Mouse (Mus musculus) CH12.LX (cell line): ENCODE measurements around the gene Exosc6. TPM values are rescaled to one million over a fixed set of nuclear protein-coding genes. Genes with fewer than 3 reads are reported as not detected.

Experiments used
- DNase-seq: peaks from one replicate; pipeline ENCODE4 v3.0.0-alpha.2; 2013; ENCODE audit errors: extremely low read depth
- H3K27ac ChIP-seq: 2 replicates; pipeline ENCODE4 v1.5.1; 2012; ENCODE audit warnings: low read depth, mild to moderate bottlenecking, control low read depth, moderate library complexity; ENCODE audit not compliant: insufficient read depth
- H3K27me3 ChIP-seq: replicated peaks from 2 replicates; pipeline ENCODE3; 2012; ENCODE audit warnings: inconsistent platforms
- H3K36me3 ChIP-seq, 2 experiments: replicated peaks in 1 of 2; 2 replicates each; pipeline versions ENCODE3 to v1.6.1; 2012; ENCODE audit warnings: inconsistent platforms in 1 of 2, low read length in 1 of 2, mild to moderate bottlenecking in 1 of 2, mixed read lengths in 1 of 2, moderate library complexity in 1 of 2; ENCODE audit not compliant: control insufficient read depth in 1 of 2, insufficient read depth in 1 of 2
- H3K4me1 ChIP-seq, 2 experiments: 2 replicates each; pipeline ENCODE4 v1.6.1; 2012; ENCODE audit warnings: inconsistent platforms in 1 of 2, moderate library complexity in 1 of 2; ENCODE audit not compliant: insufficient read depth in 2 of 2, control insufficient read depth in 1 of 2
- H3K4me2 ChIP-seq: 2 replicates; pipeline ENCODE4 v1.6.1; 2012; ENCODE audit warnings: low read depth, mild to moderate bottlenecking, control low read depth; ENCODE audit not compliant: poor library complexity, insufficient read depth, severe bottlenecking
- H3K4me3 ChIP-seq, 3 experiments: fragments of 150-350 bp in 1 of 3; sonication (generic) in 1 of 3; replicated peaks in 1 of 3; 2 replicates each; pipeline versions ENCODE3 to v1.5.1; 2011 to 2012; ENCODE audit warnings: low read depth in 2 of 3, low read length in 2 of 3, mild to moderate bottlenecking in 2 of 3, moderate library complexity in 2 of 3, control low read depth in 1 of 3, improper control_type of control experiment in 1 of 3, inconsistent platforms in 1 of 3, mixed read lengths in 1 of 3; ENCODE audit not compliant: poor library complexity in 1 of 3
- H3K79me2 ChIP-seq: replicated peaks from 2 replicates; pipeline ENCODE4 v1.6.1; 2012; ENCODE audit warnings: mild to moderate bottlenecking, moderate library complexity; ENCODE audit not compliant: control insufficient read depth, poor library complexity, insufficient read depth, severe bottlenecking; ENCODE audit errors: extremely low read depth
- H3K9ac ChIP-seq: 2 replicates; pipeline ENCODE4 v1.6.1; 2012; ENCODE audit warnings: low read depth, mild to moderate bottlenecking, control low read depth, moderate library complexity; ENCODE audit not compliant: insufficient read depth
- H3K9me3 ChIP-seq: replicated peaks from 2 replicates; pipeline ENCODE3; 2012; ENCODE audit warnings: low read length, inconsistent platforms, mixed read lengths
- BHLHE40 ChIP-seq: IDR thresholded peaks from 2 replicates; pipeline ENCODE4 v1.6.1; 2011; ENCODE audit warnings: mild to moderate bottlenecking, low read depth, low read length, improper control_type of control experiment
- CHD1 ChIP-seq: IDR thresholded peaks from 2 replicates; pipeline ENCODE4 v1.6.1; 2012; ENCODE audit warnings: low read depth, low read length, improper control_type of control experiment, inconsistent platforms
- CHD2 ChIP-seq: IDR thresholded peaks from 2 replicates; pipeline ENCODE4 v1.6.1; 2011; ENCODE audit warnings: low read length, improper control_type of control experiment
- E2F4 ChIP-seq: IDR thresholded peaks from 2 replicates; pipeline ENCODE4 v1.6.1; 2011; ENCODE audit warnings: low read depth, low read length, improper control_type of control experiment; ENCODE audit not compliant: insufficient replicate concordance
- ELF1 ChIP-seq: IDR thresholded peaks from 2 replicates; pipeline ENCODE4 v1.6.1; 2014; ENCODE audit warnings: low read depth, mild to moderate bottlenecking, inconsistent platforms, low read length, improper control_type of control experiment
- EP300 ChIP-seq: IDR thresholded peaks from 2 replicates; pipeline ENCODE4 v1.6.1; 2011; ENCODE audit warnings: low read length, improper control_type of control experiment
- ETS1 ChIP-seq: conservative IDR thresholded peaks from 2 replicates; pipeline ENCODE4 v1.6.1; 2012; ENCODE audit warnings: low read depth, mild to moderate bottlenecking, inconsistent platforms, low read length, improper control_type of control experiment, moderate library complexity
- HCFC1 ChIP-seq: IDR thresholded peaks from 2 replicates; pipeline ENCODE4 v1.6.1; 2012; ENCODE audit warnings: low read depth, mild to moderate bottlenecking, inconsistent platforms, low read length, improper control_type of control experiment
- JUND ChIP-seq: conservative IDR thresholded peaks from 2 replicates; pipeline ENCODE4 v1.6.1; 2011; ENCODE audit warnings: low read depth, low read length, improper control_type of control experiment
- MAFK ChIP-seq: IDR thresholded peaks from 2 replicates; pipeline ENCODE4 v1.6.1; 2011; ENCODE audit warnings: low read length, improper control_type of control experiment; ENCODE audit not compliant: insufficient replicate concordance
- MAZ ChIP-seq: IDR thresholded peaks from 2 replicates; pipeline ENCODE4 v1.6.1; 2012; ENCODE audit warnings: low read depth, mild to moderate bottlenecking, inconsistent platforms, low read length, improper control_type of control experiment, moderate library complexity
- MXI1 ChIP-seq: IDR thresholded peaks from 2 replicates; pipeline ENCODE4 v1.6.1; 2011; ENCODE audit warnings: mild to moderate bottlenecking, low read depth, low read length, improper control_type of control experiment
- MYC ChIP-seq: IDR thresholded peaks from 2 replicates; pipeline ENCODE4 v1.6.1; 2011; ENCODE audit warnings: low read depth, mild to moderate bottlenecking, improper control_type of control experiment, low read length
- NELFE ChIP-seq: IDR thresholded peaks from 2 replicates; pipeline ENCODE4 v1.6.1; 2011; ENCODE audit warnings: low read depth, low read length, improper control_type of control experiment
- NRF1 ChIP-seq: IDR thresholded peaks from 2 replicates; pipeline ENCODE4 v1.6.1; 2014; ENCODE audit warnings: low read depth, mild to moderate bottlenecking, inconsistent platforms, low read length, improper control_type of control experiment, moderate library complexity
- PAX5 ChIP-seq: IDR thresholded peaks from 2 replicates; pipeline ENCODE4 v1.6.1; 2012; ENCODE audit warnings: low read length, inconsistent platforms, mixed read lengths
- POLR2AphosphoS2 ChIP-seq: IDR thresholded peaks from 2 replicates; pipeline ENCODE4 v1.6.1; 2011; ENCODE audit warnings: low read depth, low read length, improper control_type of control experiment
- RAD21 ChIP-seq: IDR thresholded peaks from 2 replicates; pipeline ENCODE4 v1.6.1; 2011; ENCODE audit warnings: low read depth, mild to moderate bottlenecking, low read length, improper control_type of control experiment, moderate library complexity
- RCOR1 ChIP-seq: conservative IDR thresholded peaks from 2 replicates; pipeline ENCODE4 v1.6.1; 2012; ENCODE audit warnings: low read depth, mild to moderate bottlenecking, inconsistent platforms, low read length, improper control_type of control experiment
- SIN3A ChIP-seq: IDR thresholded peaks from 2 replicates; pipeline ENCODE4 v1.6.1; 2012; ENCODE audit warnings: low read length, improper control_type of control experiment, inconsistent platforms
- TBP ChIP-seq: conservative IDR thresholded peaks from 2 replicates; pipeline ENCODE4 v1.6.1; 2011; ENCODE audit warnings: low read depth, low read length, improper control_type of control experiment
- TCF12 ChIP-seq: IDR thresholded peaks from 2 replicates; pipeline ENCODE4 v1.6.1; 2014; ENCODE audit warnings: low read depth, mild to moderate bottlenecking, inconsistent platforms, low read length, improper control_type of control experiment
- UBTF ChIP-seq: IDR thresholded peaks from 2 replicates; pipeline ENCODE4 v1.6.1; 2012; ENCODE audit warnings: low read depth, mild to moderate bottlenecking, inconsistent platforms, low read length, improper control_type of control experiment, moderate library complexity
- USF2 ChIP-seq: conservative IDR thresholded peaks from 2 replicates; pipeline ENCODE4 v1.6.1; 2011; ENCODE audit warnings: low read depth, low read length, improper control_type of control experiment
- ZMIZ1 ChIP-seq: IDR thresholded peaks from 2 replicates; pipeline ENCODE4 v1.6.1; 2012; ENCODE audit warnings: low read depth, mild to moderate bottlenecking, inconsistent platforms, low read length, improper control_type of control experiment
- ZNF384 ChIP-seq: IDR thresholded peaks from 2 replicates; pipeline ENCODE4 v1.6.1; 2012; ENCODE audit warnings: low read depth, low read length, improper control_type of control experiment, inconsistent platforms
- dilution Hi-C: fragments of 300-500 bp; cut with MboI; formaldehyde crosslinking; loops from 2 replicates; pipeline ENCODE4 v1.14.3; 2020; ENCODE audit warnings: low sequenced_read_pairs; ENCODE audit not compliant: extremely low pct_unique_long_range_greater_than_20kb, extremely low pct_ligation_motif_present
- in situ Hi-C: fragments of 300-500 bp; cut with MboI; formaldehyde crosslinking; loops from 3 replicates; pipeline ENCODE4 v1.14.3; 2019; ENCODE audit warnings: low sequenced_read_pairs, low pct_ligation_motif_present, low pct_unique_long_range_greater_than_20kb, mixed read lengths
- polyA plus RNA-seq: library from polyadenylated mRNA; unstranded; fragments of >175 nt; gene quantifications from 2 replicates; pipeline ENCODE4 v1.2.1, GENCODE M21; 2012; ENCODE audit warnings: low read depth; ENCODE audit not compliant: insufficient read length
- total RNA-seq, 2 experiments: library from RNA; depleted of rRNA; stranded (reverse); fragments of 300-350 nt in 1 of 2; fragments of >200 nt in 1 of 2; gene quantifications; 2 replicates each; pipeline ENCODE4 v1.2.3; 2012 to 2014

The Exosc6 gene
- total and polyA plus RNA-seq, 3 experiments: 3.9 to 20.3 (median 3.9) TPM

DNA sequence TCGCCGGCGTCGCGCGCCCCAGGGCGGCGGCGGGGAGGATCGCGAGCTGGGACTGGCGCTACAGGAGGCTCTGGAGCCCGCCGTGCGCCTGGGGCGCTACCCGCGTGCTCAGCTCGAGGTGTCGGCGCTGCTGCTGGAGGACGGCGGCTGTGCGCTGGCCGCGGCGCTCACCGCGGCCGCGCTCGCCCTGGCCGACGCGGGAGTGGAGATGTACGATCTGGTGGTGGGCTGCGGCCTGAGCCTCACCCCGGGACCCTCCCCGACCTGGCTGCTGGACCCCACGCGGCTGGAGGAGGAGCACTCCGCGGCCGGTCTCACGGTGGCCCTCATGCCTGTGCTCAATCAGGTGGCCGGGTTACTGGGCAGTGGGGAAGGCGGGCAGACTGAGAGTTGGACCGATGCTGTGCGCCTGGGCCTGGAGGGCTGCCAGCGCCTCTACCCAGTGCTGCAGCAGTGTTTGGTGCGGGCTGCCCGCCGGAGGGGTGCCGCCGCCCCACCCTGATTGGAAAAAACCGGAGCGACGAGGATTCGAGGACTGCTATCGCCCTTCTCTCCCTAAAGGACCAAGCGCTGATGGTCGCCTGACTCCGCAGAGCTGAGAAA, 653 bp downstream of the Exosc6 start:
- H3K27ac ChIP-seq: peak overlapping the region; percentile 69; the same call in 1 of the 2 replicates
- peaks cover 47 to 60% of the 10 kb centered on the region in 2 experiments for H3K36me3 ChIP-seq
- 0 out of 2 replicates have a peak, but pooled peaks have one; percentile 16 for TF ChIP-seq MXI1
- TF ChIP-seq UBTF: peak; percentile 2; the same call in 1 of the 2 replicates
- no peak for TF ChIP-seq USF2
- TF ChIP-seq TBP: no peak
- no peak for TF ChIP-seq E2F4
- TF ChIP-seq MAFK: no peak
- no peak for TF ChIP-seq MAZ
- TF ChIP-seq NELFE: no peak
- no peak for TF ChIP-seq CHD2
- TF ChIP-seq PAX5: no peak
- TF ChIP-seq POLR2AphosphoS2: no peak
- peak overlapping the region; percentile 82 for H3K4me2 ChIP-seq
- in situ Hi-C loops: no loop called here
- dilution Hi-C loops: no loop called here
- no peak for DNase-seq
- H3K4me3 ChIP-seq: peak overlapping the region; percentile 77 to 94 (median 79)
- H3K9me3 ChIP-seq: no peaks in the 10 kb centered on the region
- H3K9ac ChIP-seq: peak overlapping the region; percentile 53
- H3K4me1 ChIP-seq: peaks cover 5 to 25% of the 10 kb centered on the region in 2 experiments
- peaks cover 10% of the 10 kb centered on the region for H3K27me3 ChIP-seq
- H3K79me2 ChIP-seq: peaks cover 15% of the 10 kb centered on the region; the same call in 1 of the 2 replicates

DNA sequence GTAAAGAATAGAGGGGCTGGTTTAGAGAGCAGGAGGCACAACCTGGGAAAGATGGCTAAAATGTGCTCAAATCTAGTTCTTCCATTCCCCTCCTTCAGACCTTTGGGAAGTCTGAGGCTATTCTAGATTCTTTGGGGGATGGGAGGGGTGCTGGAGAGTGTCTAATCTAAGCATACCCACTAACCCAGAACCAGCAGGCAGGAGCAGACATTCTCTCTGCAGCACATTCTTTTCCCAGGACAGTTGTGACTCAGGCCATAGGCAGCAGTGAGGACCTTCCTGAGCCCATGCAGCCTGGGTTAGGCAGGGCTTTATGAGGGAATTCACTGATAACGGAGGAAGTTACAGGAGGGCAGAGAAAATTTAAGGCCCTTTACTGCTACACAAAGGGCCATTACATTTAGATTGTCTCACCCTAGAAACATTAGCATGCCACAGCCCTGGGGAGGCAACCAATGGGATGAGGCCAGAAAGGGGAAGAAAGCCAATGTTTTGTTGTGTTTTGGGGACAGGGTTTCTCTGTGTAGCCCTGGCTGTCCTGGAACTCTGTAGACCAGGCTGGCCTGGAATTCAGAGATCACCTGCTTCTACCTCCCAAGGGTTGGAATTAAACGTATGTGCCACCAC, 2.9 kb downstream of the Exosc6 start:
- Histone ChIP-seq H3K4me2 (no peak overlapping the region), H3K4me1 (peaks cover 5 to 25% of the 10 kb centered on the region in 2 experiments), H3K4me3 (no peak overlapping the region), H3K27ac (no peak overlapping the region), H3K36me3 (peaks cover 24 to 38% of the 10 kb centered on the region in 2 experiments), H3K9ac (no peak overlapping the region), H3K27me3 (peaks cover 12% of the 10 kb centered on the region), H3K9me3 (no peaks in the 10 kb centered on the region), H3K79me2 (peaks cover 15% of the 10 kb centered on the region; the same call in 1 of the 2 replicates)
- in situ Hi-C loops: no loop called here
- dilution Hi-C loops: no loop called here
- TF ChIP-seq RCOR1 (no peak), ETS1 (no peak), ZMIZ1 (no peak), ELF1 (no peak), BHLHE40 (no peak), TCF12 (no peak), HCFC1 (no peak), EP300 (no peak), USF2 (no peak), ZNF384 (no peak), RAD21 (no peak), TBP (no peak), MAZ (no peak), NRF1 (no peak), MYC (no peak), CHD1 (no peak), SIN3A (no peak), UBTF (no peak), JUND (no peak)
- TF ChIP-seq, all 38 proteins: peak for 0
- DNase-seq: no peak
